Comparison of ENCODE assay signal across 18 mouse cellular contexts in genomic region chr6:101290160-101290559, GRCm38 (mm10).
DNase-seq lines count a peak whose midpoint lies in the region; TF ChIP-seq lines count a peak whose summit lies in the region.
"Had no signal": no experiment of that assay in that cellular context is flagged by ENCODE, and none has a peak within 500 bp of the region (broad histone marks: within the 10 kb centered on the region; RNA-seq: fewer than 3 reads in every experiment).

No protein-coding gene starts in this region.

- no peak for TF ChIP-seq CTCF in heart, adult 2 months (IDR thresholded peaks at IDR 0.05)
- TF ChIP-seq CTCF in thymus, adult 2 months (IDR thresholded peaks at IDR 0.05; ENCODE audit: borderline replicate concordance, control insufficient read depth, extremely low read depth, insufficient read depth, low read length, poor library complexity) = no peak
- no peak for TF ChIP-seq CTCF in embryonic fibroblast, embryonic 13.5 days (IDR thresholded peaks at IDR 0.05; ENCODE audit: borderline replicate concordance, insufficient read depth, low read length)

- no peaks in the 10 kb centered on the region for H3K27me3 ChIP-seq in heart, adult 2 months (ENCODE audit: control insufficient read depth, insufficient read depth, low read length)
- H3K27me3 ChIP-seq in thymus, adult 2 months (ENCODE audit: control insufficient read depth, insufficient read depth, low read length) = no peaks in the 10 kb centered on the region
- H3K27me3 ChIP-seq: hindbrain, embryonic 15.5 days; intestine, embryonic 15.5 days had no signal

- H3K4me3 ChIP-seq in heart, adult 2 months = no peak overlapping the region
- H3K4me3 ChIP-seq in thymus, adult 2 months (ENCODE audit: control insufficient read depth, insufficient read depth, low read length) = no peak overlapping the region
- H3K4me3 ChIP-seq in embryonic fibroblast, embryonic 13.5 days (ENCODE audit: insufficient read depth, low read length) = no peak overlapping the region
- H3K4me3 ChIP-seq: forebrain, embryonic 12.5 days; heart, embryonic 10.5 days; hindbrain, embryonic 15.5 days; intestine, embryonic 15.5 days had no signal

- WGBS in heart, adult 2 months = 23% methylated on average over 2 of the region's 2 CpGs
- WGBS in thymus, adult 2 months = 1% methylated on average over 2 of the region's 2 CpGs

- no peak for DNase-seq in heart, adult 2 months
- no peak for DNase-seq in heart, postnatal 14 days
- peak; percentile 5 for DNase-seq in thymus, postnatal 25 days
- no peak for DNase-seq in thymus, adult 2 months
- DNase-seq in naive thymus-derived CD4-positive, alpha-beta T cell, adult 2 months (ENCODE audit: low read depth) = peak; percentile 11
- DNase-seq in urinary bladder, adult 2 months (ENCODE audit: low spot score) = no peak
- DNase-seq in cerebellum, adult 9-11 months = no peak
- DNase-seq: adrenal gland, adult 2 months; cerebellum, adult 2 months; gastrocnemius, postnatal 10 days; heart, postnatal 36 days; liver; retina, postnatal 1 day had no signal

- H3K9ac ChIP-seq in heart, adult 2 months (ENCODE audit: low read depth, low read length) = no peak overlapping the region
- H3K9ac ChIP-seq: forebrain, embryonic 12.5 days; hindbrain, embryonic 15.5 days; intestine, embryonic 15.5 days had no signal

- H3K36me3 ChIP-seq in heart, adult 2 months (ENCODE audit: control insufficient read depth, insufficient read depth, low read length) = no peaks in the 10 kb centered on the region
- H3K36me3 ChIP-seq in thymus, adult 2 months (ENCODE audit: control insufficient read depth, insufficient read depth, low read length) = no peaks in the 10 kb centered on the region
- H3K36me3 ChIP-seq: forebrain, embryonic 12.5 days; heart, embryonic 10.5 days; hindbrain, embryonic 15.5 days; intestine, embryonic 15.5 days had no signal

- no peak for TF ChIP-seq POLR2A in heart, adult 2 months (IDR thresholded peaks at IDR 0.05; ENCODE audit: insufficient read depth, low read depth, low read length)
- TF ChIP-seq POLR2A in thymus, adult 2 months (IDR thresholded peaks at IDR 0.05; ENCODE audit: control insufficient read depth, extremely low read depth, insufficient read depth, low read length, poor library complexity) = no peak
- TF ChIP-seq POLR2A in embryonic fibroblast, embryonic 13.5 days (IDR thresholded peaks at IDR 0.05; ENCODE audit: low read depth, low read length) = no peak

- peaks cover 5% of the 10 kb centered on the region; the same call in 1 of the 2 replicates for H3K4me1 ChIP-seq in heart, adult 2 months (ENCODE audit: control insufficient read depth, insufficient read depth, low read length)
- no peaks in the 10 kb centered on the region for H3K4me1 ChIP-seq in thymus, adult 2 months (replicated peaks; ENCODE audit: control insufficient read depth, insufficient read depth, low read length)
- H3K4me1 ChIP-seq in embryonic fibroblast, embryonic 13.5 days (ENCODE audit: control insufficient read depth, insufficient read depth, low read length) = peaks cover 7% of the 10 kb centered on the region
- H3K4me1 ChIP-seq: hindbrain, embryonic 15.5 days had no signal

- H3K27ac ChIP-seq in heart, adult 2 months = peak overlapping the region; percentile 17; the same call in 1 of the 2 replicates
- no peak overlapping the region for H3K27ac ChIP-seq in thymus, adult 2 months (ENCODE audit: control insufficient read depth, insufficient read depth, low read length)
- peak overlapping the region; percentile 71 for H3K27ac ChIP-seq in embryonic fibroblast, embryonic 13.5 days (ENCODE audit: insufficient read depth, low read length)
- H3K27ac ChIP-seq: forebrain, embryonic 12.5 days; hindbrain, embryonic 15.5 days; intestine, embryonic 15.5 days had no signal

- intact Hi-C loops in heart, adult 2 months (cut with DNase I) = no loop called here
- intact Hi-C loops in heart, postnatal 14 days (cut with DNase I) = no loop called here

- no peak for TF ChIP-seq EP300 in heart, adult 2 months (IDR thresholded peaks at IDR 0.05; ENCODE audit: insufficient read depth, low read depth, low read length)

- peaks cover under 1% of the 10 kb centered on the region; the same call in 1 of the 2 replicates for H3K79me2 ChIP-seq in heart, adult 2 months (replicated peaks; ENCODE audit: control insufficient read depth, insufficient read depth, low read length)

Comparison
In these comparisons a context has a peak if more than half of its experiments do, and no peak if none do; other contexts are left out.
1. DNase-seq: peak in thymus, postnatal 25 days (single experiment) and naive thymus-derived CD4-positive, alpha-beta T cell, adult 2 months (single experiment); none in heart, adult 2 months (0 of 2), heart, postnatal 14 days (0 of 2), thymus, adult 2 months (single experiment), urinary bladder, adult 2 months (single experiment) and cerebellum, adult 9-11 months (single experiment).